In the genomic region with DNA sequence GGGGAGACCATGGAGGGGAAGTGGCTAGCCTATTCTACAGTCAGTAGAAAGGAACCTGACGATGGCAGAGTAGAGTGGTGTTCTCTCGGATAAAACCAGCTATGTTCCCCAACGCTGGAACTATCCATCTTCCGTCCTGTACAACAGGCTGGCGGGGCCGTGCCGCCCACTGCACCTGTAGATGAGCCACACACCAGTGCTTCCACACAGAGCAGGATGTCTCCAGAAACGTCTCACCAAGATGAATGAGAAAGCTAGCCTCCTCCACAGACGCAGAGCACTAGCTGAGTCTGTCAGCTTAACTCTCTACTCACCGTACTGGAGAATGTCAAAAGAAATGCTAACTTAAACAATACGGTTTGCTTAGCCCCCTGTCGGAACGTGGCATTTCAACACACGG, we compare ENCODE assay signal across 20 mouse cellular contexts.
DNase-seq lines count a peak whose midpoint lies in the region; ATAC-seq and TF ChIP-seq lines count a peak whose summit lies in the region.
"Had no signal": no experiment of that assay in that cellular context is flagged by ENCODE, and none has a peak within 500 bp of the region (broad histone marks: within the 10 kb centered on the region; RNA-seq: fewer than 3 reads in every experiment).

No protein-coding gene starts in this region.

- WGBS in hindbrain, embryonic 15.5 days: 83% methylated on average over 14 of the region's 14 CpGs
- WGBS in hindbrain, postnatal 0 days: 79% methylated on average over 14 of the region's 14 CpGs
- 83% methylated on average over 14 of the region's 14 CpGs for WGBS in neural tube, embryonic 13.5 days
- 60% methylated on average over 14 of the region's 14 CpGs for WGBS in embryonic facial prominence, embryonic 15.5 days
- 83% methylated on average over 14 of the region's 14 CpGs for WGBS in neural tube, embryonic 15.5 days
- WGBS in heart, embryonic 11.5 days (ENCODE audit: insufficient replicate concordance): 76% methylated on average over 14 of the region's 14 CpGs

- H3K4me3 ChIP-seq in hindbrain, embryonic 15.5 days: no peak overlapping the region
- no peak overlapping the region for H3K4me3 ChIP-seq in hindbrain, postnatal 0 days (ENCODE audit: low read length)
- H3K4me3 ChIP-seq in neural tube, embryonic 13.5 days: no peak overlapping the region
- H3K4me3 ChIP-seq in embryonic facial prominence, embryonic 15.5 days (replicated peaks): no peak overlapping the region
- no peak overlapping the region for H3K4me3 ChIP-seq in neural tube, embryonic 15.5 days (replicated peaks)
- no peak overlapping the region for H3K4me3 ChIP-seq in heart, embryonic 11.5 days (ENCODE audit: low read depth, low read length)
- H3K4me3 ChIP-seq: heart, embryonic 13.5 days; liver, embryonic 15.5 days had no signal

- TF ChIP-seq CTCF in hindbrain, postnatal 0 days (IDR thresholded peaks at IDR 0.05; ENCODE audit: low read depth): no peak

- DNase-seq in hindbrain, postnatal 0 days (ENCODE audit: low spot score): no peak
- DNase-seq in neural tube, embryonic 10.5 days (ENCODE audit: extremely low spot score, low spot score): no peak
- no peak for DNase-seq in cerebellum, postnatal 36 days
- DNase-seq: cerebellum, adult 11-12 months; cerebellum, postnatal 25 days; gastrocnemius, postnatal 36 days; heart, postnatal 36 days; kidney, postnatal 14 days; lung, postnatal 36 days; retina, postnatal 1 day; thymus, adult 2 months had no signal

- H3K4me1 ChIP-seq in hindbrain, embryonic 15.5 days (replicated peaks): peaks cover 52% of the 10 kb centered on the region
- H3K4me1 ChIP-seq in hindbrain, postnatal 0 days (ENCODE audit: insufficient read depth, low read length): 0 out of 2 replicates have a peak, but pooled peaks cover 4% of the 10 kb centered on the region
- peaks cover 51% of the 10 kb centered on the region for H3K4me1 ChIP-seq in neural tube, embryonic 13.5 days (replicated peaks)
- peaks cover 77% of the 10 kb centered on the region for H3K4me1 ChIP-seq in embryonic facial prominence, embryonic 15.5 days
- H3K4me1 ChIP-seq in neural tube, embryonic 15.5 days: peaks cover 66% of the 10 kb centered on the region
- peaks cover 45% of the 10 kb centered on the region for H3K4me1 ChIP-seq in heart, embryonic 11.5 days (ENCODE audit: control insufficient read depth, insufficient read depth, low read length)
- H3K4me1 ChIP-seq: liver, embryonic 15.5 days had no signal

- no peak overlapping the region for H3K9ac ChIP-seq in hindbrain, embryonic 15.5 days
- H3K9ac ChIP-seq in hindbrain, postnatal 0 days (replicated peaks; ENCODE audit: low read length): no peak overlapping the region
- H3K9ac ChIP-seq in neural tube, embryonic 13.5 days: no peak overlapping the region
- no peak overlapping the region for H3K9ac ChIP-seq in embryonic facial prominence, embryonic 15.5 days
- no peak overlapping the region for H3K9ac ChIP-seq in neural tube, embryonic 15.5 days (replicated peaks)
- H3K9ac ChIP-seq in heart, embryonic 11.5 days (ENCODE audit: low read depth, low read length): no peak overlapping the region
- H3K9ac ChIP-seq: heart, embryonic 13.5 days; liver, embryonic 15.5 days had no signal

- peaks cover 24% of the 10 kb centered on the region for H3K36me3 ChIP-seq in hindbrain, embryonic 15.5 days
- H3K36me3 ChIP-seq in hindbrain, postnatal 0 days (ENCODE audit: insufficient read depth, low read length): peaks cover 19% of the 10 kb centered on the region
- H3K36me3 ChIP-seq in neural tube, embryonic 13.5 days: peaks cover 66% of the 10 kb centered on the region
- H3K36me3 ChIP-seq in embryonic facial prominence, embryonic 15.5 days: peaks cover 29% of the 10 kb centered on the region
- peaks cover 30% of the 10 kb centered on the region for H3K36me3 ChIP-seq in neural tube, embryonic 15.5 days
- H3K36me3 ChIP-seq in heart, embryonic 11.5 days (ENCODE audit: control insufficient read depth, insufficient read depth, low read length): peaks cover 8% of the 10 kb centered on the region
- H3K36me3 ChIP-seq: G1E had no signal

- H3K9me3 ChIP-seq in hindbrain, embryonic 15.5 days: no peaks in the 10 kb centered on the region
- H3K9me3 ChIP-seq in hindbrain, postnatal 0 days (ENCODE audit: low read length): no peaks in the 10 kb centered on the region
- H3K9me3 ChIP-seq in neural tube, embryonic 13.5 days: no peaks in the 10 kb centered on the region
- H3K9me3 ChIP-seq in embryonic facial prominence, embryonic 15.5 days (replicated peaks): no peaks in the 10 kb centered on the region
- no peaks in the 10 kb centered on the region for H3K9me3 ChIP-seq in neural tube, embryonic 15.5 days (replicated peaks)
- H3K9me3 ChIP-seq in heart, embryonic 11.5 days (replicated peaks; ENCODE audit: control insufficient read depth, low read length): no peaks in the 10 kb centered on the region
- H3K9me3 ChIP-seq: heart, embryonic 13.5 days; liver, embryonic 15.5 days had no signal

- ATAC-seq in hindbrain, embryonic 15.5 days (ENCODE audit: low FRiP score, low read depth): no peak; the same call in 1 of the 2 replicates
- ATAC-seq in hindbrain, postnatal 0 days: no peak
- ATAC-seq in neural tube, embryonic 13.5 days (ENCODE audit: low read depth): no peak
- ATAC-seq in embryonic facial prominence, embryonic 15.5 days (ENCODE audit: insufficient number of reproducible peaks, low FRiP score, low TSS enrichment, low read depth): no peak
- ATAC-seq in neural tube, embryonic 15.5 days (ENCODE audit: low FRiP score): no peak
- ATAC-seq in heart, embryonic 11.5 days (replicated peaks; ENCODE audit: insufficient number of reproducible peaks, low FRiP score, low TSS enrichment): no peak

- H3K27ac ChIP-seq in hindbrain, embryonic 15.5 days (replicated peaks): peak overlapping the region; percentile 18; the same call in 1 of the 2 replicates
- H3K27ac ChIP-seq in hindbrain, postnatal 0 days: no peak overlapping the region
- peak overlapping the region; percentile 9; the same call in 1 of the 2 replicates for H3K27ac ChIP-seq in neural tube, embryonic 13.5 days (replicated peaks)
- H3K27ac ChIP-seq in embryonic facial prominence, embryonic 15.5 days (replicated peaks): peak overlapping the region; percentile 29; the same call in 1 of the 2 replicates
- H3K27ac ChIP-seq in neural tube, embryonic 15.5 days (replicated peaks): peak overlapping the region; percentile 43; the same call in 1 of the 2 replicates
- H3K27ac ChIP-seq in heart, embryonic 11.5 days (ENCODE audit: low read depth, low read length): no peak overlapping the region
- H3K27ac ChIP-seq: heart, embryonic 13.5 days; liver, embryonic 15.5 days had no signal

- H3K4me2 ChIP-seq in hindbrain, embryonic 15.5 days: no peak overlapping the region
- no peak overlapping the region for H3K4me2 ChIP-seq in hindbrain, postnatal 0 days (ENCODE audit: low read depth, low read length)
- no peak overlapping the region for H3K4me2 ChIP-seq in neural tube, embryonic 13.5 days
- no peak overlapping the region for H3K4me2 ChIP-seq in embryonic facial prominence, embryonic 15.5 days (replicated peaks)
- no peak overlapping the region for H3K4me2 ChIP-seq in neural tube, embryonic 15.5 days
- no peak overlapping the region for H3K4me2 ChIP-seq in heart, embryonic 11.5 days
- H3K4me2 ChIP-seq: heart, embryonic 13.5 days; liver, embryonic 15.5 days; midbrain, embryonic 11.5 days had no signal

- H3K27me3 ChIP-seq in hindbrain, embryonic 15.5 days: no peaks in the 10 kb centered on the region
- H3K27me3 ChIP-seq in hindbrain, postnatal 0 days (ENCODE audit: insufficient read depth, low read length): no peaks in the 10 kb centered on the region
- H3K27me3 ChIP-seq in neural tube, embryonic 13.5 days: no peaks in the 10 kb centered on the region
- H3K27me3 ChIP-seq in embryonic facial prominence, embryonic 15.5 days: no peaks in the 10 kb centered on the region
- H3K27me3 ChIP-seq in neural tube, embryonic 15.5 days (replicated peaks): no peaks in the 10 kb centered on the region
- H3K27me3 ChIP-seq in heart, embryonic 11.5 days (ENCODE audit: control insufficient read depth, insufficient read depth, low read length): no peaks in the 10 kb centered on the region
- H3K27me3 ChIP-seq: heart, embryonic 13.5 days; liver, embryonic 15.5 days had no signal

Comparison
In these comparisons a context has a peak if more than half of its experiments do, and no peak if none do; other contexts are left out.
1. H3K27ac ChIP-seq: peak in hindbrain, embryonic 15.5 days (single experiment), neural tube, embryonic 13.5 days (single experiment), embryonic facial prominence, embryonic 15.5 days (single experiment) and neural tube, embryonic 15.5 days (single experiment); none in hindbrain, postnatal 0 days (single experiment) and heart, embryonic 11.5 days (single experiment).